Mouse (Mus musculus) CH12.LX (cell line): ENCODE measurements around the gene Sorcs1. TPM values are rescaled to one million over a fixed set of nuclear protein-coding genes. Genes with fewer than 3 reads are reported as not detected.

Experiments
- DNase-seq: peaks from one replicate; pipeline ENCODE4 v3.0.0-alpha.2; 2013; ENCODE audit errors: extremely low read depth
- H3K27ac ChIP-seq: 2 replicates; pipeline ENCODE4 v1.5.1; 2012; ENCODE audit warnings: low read depth, mild to moderate bottlenecking, control low read depth, moderate library complexity; ENCODE audit not compliant: insufficient read depth
- H3K27me3 ChIP-seq: replicated peaks from 2 replicates; pipeline ENCODE3; 2012; ENCODE audit warnings: inconsistent platforms
- H3K36me3 ChIP-seq, 2 experiments: replicated peaks in 1 of 2; 2 replicates each; pipeline versions ENCODE3 to v1.6.1; 2012; ENCODE audit warnings: inconsistent platforms in 1 of 2, low read length in 1 of 2, mild to moderate bottlenecking in 1 of 2, mixed read lengths in 1 of 2, moderate library complexity in 1 of 2; ENCODE audit not compliant: control insufficient read depth in 1 of 2, insufficient read depth in 1 of 2
- H3K4me1 ChIP-seq, 2 experiments: 2 replicates each; pipeline ENCODE4 v1.6.1; 2012; ENCODE audit warnings: inconsistent platforms in 1 of 2, moderate library complexity in 1 of 2; ENCODE audit not compliant: insufficient read depth in 2 of 2, control insufficient read depth in 1 of 2
- H3K4me2 ChIP-seq: 2 replicates; pipeline ENCODE4 v1.6.1; 2012; ENCODE audit warnings: low read depth, mild to moderate bottlenecking, control low read depth; ENCODE audit not compliant: poor library complexity, insufficient read depth, severe bottlenecking
- H3K4me3 ChIP-seq, 3 experiments: fragments of 150-350 bp in 1 of 3; sonication (generic) in 1 of 3; replicated peaks in 1 of 3; 2 replicates each; pipeline versions ENCODE3 to v1.5.1; 2011 to 2012; ENCODE audit warnings: low read depth in 2 of 3, low read length in 2 of 3, mild to moderate bottlenecking in 2 of 3, moderate library complexity in 2 of 3, control low read depth in 1 of 3, improper control_type of control experiment in 1 of 3, inconsistent platforms in 1 of 3, mixed read lengths in 1 of 3; ENCODE audit not compliant: poor library complexity in 1 of 3
- H3K79me2 ChIP-seq: replicated peaks from 2 replicates; pipeline ENCODE4 v1.6.1; 2012; ENCODE audit warnings: mild to moderate bottlenecking, moderate library complexity; ENCODE audit not compliant: control insufficient read depth, poor library complexity, insufficient read depth, severe bottlenecking; ENCODE audit errors: extremely low read depth
- H3K9ac ChIP-seq: 2 replicates; pipeline ENCODE4 v1.6.1; 2012; ENCODE audit warnings: low read depth, mild to moderate bottlenecking, control low read depth, moderate library complexity; ENCODE audit not compliant: insufficient read depth
- H3K9me3 ChIP-seq: replicated peaks from 2 replicates; pipeline ENCODE3; 2012; ENCODE audit warnings: low read length, inconsistent platforms, mixed read lengths
- BHLHE40 ChIP-seq: IDR thresholded peaks from 2 replicates; pipeline ENCODE4 v1.6.1; 2011; ENCODE audit warnings: mild to moderate bottlenecking, low read depth, low read length, improper control_type of control experiment
- CHD1 ChIP-seq: IDR thresholded peaks from 2 replicates; pipeline ENCODE4 v1.6.1; 2012; ENCODE audit warnings: low read depth, low read length, improper control_type of control experiment, inconsistent platforms
- CHD2 ChIP-seq: IDR thresholded peaks from 2 replicates; pipeline ENCODE4 v1.6.1; 2011; ENCODE audit warnings: low read length, improper control_type of control experiment
- CTCF ChIP-seq, 2 experiments: IDR thresholded peaks in 1 of 2; conservative IDR thresholded peaks in 1 of 2; 2 replicates each; pipeline ENCODE4 v1.5.1; 2011 to 2012; ENCODE audit warnings: low read depth in 2 of 2, low read length in 2 of 2, improper control_type of control experiment in 1 of 2, inconsistent platforms in 1 of 2, mild to moderate bottlenecking in 1 of 2, moderate library complexity in 1 of 2
- ETS1 ChIP-seq: conservative IDR thresholded peaks from 2 replicates; pipeline ENCODE4 v1.6.1; 2012; ENCODE audit warnings: low read depth, mild to moderate bottlenecking, inconsistent platforms, low read length, improper control_type of control experiment, moderate library complexity
- IRF4 ChIP-seq: IDR thresholded peaks from 2 replicates; pipeline ENCODE4 v1.6.1; 2014; ENCODE audit warnings: low read depth, mild to moderate bottlenecking, inconsistent platforms, low read length, improper control_type of control experiment
- JUN ChIP-seq: IDR thresholded peaks from 2 replicates; pipeline ENCODE4 v1.6.1; 2011; ENCODE audit warnings: low read depth, mild to moderate bottlenecking, low read length, improper control_type of control experiment, moderate library complexity; ENCODE audit not compliant: insufficient read depth
- JUND ChIP-seq: conservative IDR thresholded peaks from 2 replicates; pipeline ENCODE4 v1.6.1; 2011; ENCODE audit warnings: low read depth, low read length, improper control_type of control experiment
- MAFK ChIP-seq: IDR thresholded peaks from 2 replicates; pipeline ENCODE4 v1.6.1; 2011; ENCODE audit warnings: low read length, improper control_type of control experiment; ENCODE audit not compliant: insufficient replicate concordance
- MYC ChIP-seq: IDR thresholded peaks from 2 replicates; pipeline ENCODE4 v1.6.1; 2011; ENCODE audit warnings: low read depth, mild to moderate bottlenecking, improper control_type of control experiment, low read length
- NRF1 ChIP-seq: IDR thresholded peaks from 2 replicates; pipeline ENCODE4 v1.6.1; 2014; ENCODE audit warnings: low read depth, mild to moderate bottlenecking, inconsistent platforms, low read length, improper control_type of control experiment, moderate library complexity
- POLR2AphosphoS2 ChIP-seq: IDR thresholded peaks from 2 replicates; pipeline ENCODE4 v1.6.1; 2011; ENCODE audit warnings: low read depth, low read length, improper control_type of control experiment
- RAD21 ChIP-seq: IDR thresholded peaks from 2 replicates; pipeline ENCODE4 v1.6.1; 2011; ENCODE audit warnings: low read depth, mild to moderate bottlenecking, low read length, improper control_type of control experiment, moderate library complexity
- TBP ChIP-seq: conservative IDR thresholded peaks from 2 replicates; pipeline ENCODE4 v1.6.1; 2011; ENCODE audit warnings: low read depth, low read length, improper control_type of control experiment
- TCF12 ChIP-seq: IDR thresholded peaks from 2 replicates; pipeline ENCODE4 v1.6.1; 2014; ENCODE audit warnings: low read depth, mild to moderate bottlenecking, inconsistent platforms, low read length, improper control_type of control experiment
- USF2 ChIP-seq: conservative IDR thresholded peaks from 2 replicates; pipeline ENCODE4 v1.6.1; 2011; ENCODE audit warnings: low read depth, low read length, improper control_type of control experiment
- ZC3H11A ChIP-seq: IDR thresholded peaks from 2 replicates; pipeline ENCODE4 v1.6.1; 2012; ENCODE audit warnings: low read depth, mild to moderate bottlenecking, inconsistent platforms, low read length, improper control_type of control experiment
- ZKSCAN1 ChIP-seq: IDR thresholded peaks from 2 replicates; pipeline ENCODE4 v1.6.1; 2012; ENCODE audit warnings: low read depth, inconsistent platforms, low read length, improper control_type of control experiment, borderline replicate concordance
- ZMIZ1 ChIP-seq: IDR thresholded peaks from 2 replicates; pipeline ENCODE4 v1.6.1; 2012; ENCODE audit warnings: low read depth, mild to moderate bottlenecking, inconsistent platforms, low read length, improper control_type of control experiment
- ZNF384 ChIP-seq: IDR thresholded peaks from 2 replicates; pipeline ENCODE4 v1.6.1; 2012; ENCODE audit warnings: low read depth, low read length, improper control_type of control experiment, inconsistent platforms
- dilution Hi-C: fragments of 300-500 bp; cut with MboI; formaldehyde crosslinking; loops from 2 replicates; pipeline ENCODE4 v1.14.3; 2020; ENCODE audit warnings: low sequenced_read_pairs; ENCODE audit not compliant: extremely low pct_unique_long_range_greater_than_20kb, extremely low pct_ligation_motif_present
- in situ Hi-C: fragments of 300-500 bp; cut with MboI; formaldehyde crosslinking; loops from 3 replicates; pipeline ENCODE4 v1.14.3; 2019; ENCODE audit warnings: low sequenced_read_pairs, low pct_ligation_motif_present, low pct_unique_long_range_greater_than_20kb, mixed read lengths
- polyA plus RNA-seq: library from polyadenylated mRNA; unstranded; fragments of >175 nt; gene quantifications from 2 replicates; pipeline ENCODE4 v1.2.1, GENCODE M21; 2012; ENCODE audit warnings: low read depth; ENCODE audit not compliant: insufficient read length
- total RNA-seq, 2 experiments: library from RNA; depleted of rRNA; stranded (reverse); fragments of 300-350 nt in 1 of 2; fragments of >200 nt in 1 of 2; gene quantifications; 2 replicates each; pipeline ENCODE4 v1.2.3; 2012 to 2014

The Sorcs1 gene
- total and polyA plus RNA-seq, 3 experiments: 0.08 TPM; not detected in 2

- no peaks in the 10 kb centered on the region for H3K4me1 ChIP-seq
- H3K9me3 ChIP-seq: peaks cover 44% of the 10 kb centered on the region
- in situ Hi-C loops: no loop called here
- no peaks in the 10 kb centered on the region for H3K27me3 ChIP-seq
- no peak overlapping the region for H3K9ac ChIP-seq
- no peaks in the 10 kb centered on the region for H3K79me2 ChIP-seq
- no peak overlapping the region for H3K4me3 ChIP-seq
- DNase-seq: no peak
- dilution Hi-C loops: no loop called here
- no peaks in the 10 kb centered on the region for H3K36me3 ChIP-seq
- H3K4me2 ChIP-seq: no peak overlapping the region
- H3K27ac ChIP-seq: no peak overlapping the region
- TF ChIP-seq MYC (no peak), NRF1 (no peak)
Measured at GRCm38 (mm10) chr19:50327804-50328203, 350.6 kb downstream of the Sorcs1 start.

GRCm38 (mm10) chr19:50326151-50326550 lies 352.3 kb downstream of the Sorcs1 start:
- Histone ChIP-seq H3K79me2 (no peaks in the 10 kb centered on the region), H3K4me3 (no peak overlapping the region), H3K4me1 (no peaks in the 10 kb centered on the region), H3K27ac (no peak overlapping the region), H3K9me3 (peaks cover 52% of the 10 kb centered on the region), H3K36me3 (no peaks in the 10 kb centered on the region), H3K27me3 (no peaks in the 10 kb centered on the region), H3K4me2 (no peak overlapping the region), H3K9ac (no peak overlapping the region)
- DNase-seq: no peak
- TF ChIP-seq NRF1: no peak
- TF ChIP-seq TBP: no peak
- no peak for TF ChIP-seq MAFK
- no peak for TF ChIP-seq ZNF384
- no peak for TF ChIP-seq BHLHE40
- no peak for TF ChIP-seq JUN
- TF ChIP-seq CHD2: no peak
- TF ChIP-seq ETS1: no peak
- no peak for TF ChIP-seq JUND
- TF ChIP-seq POLR2AphosphoS2: no peak
- no peak for TF ChIP-seq CHD1
- TF ChIP-seq ZMIZ1: no peak
- TF ChIP-seq ZC3H11A: no peak
- TF ChIP-seq IRF4: no peak
- in situ Hi-C loops: no loop called here
- dilution Hi-C loops: no loop called here

- dilution Hi-C loops: no loop called here
- no peaks in the 10 kb centered on the region for H3K4me1 ChIP-seq
- peaks cover 55% of the 10 kb centered on the region for H3K9me3 ChIP-seq
- H3K27me3 ChIP-seq: no peaks in the 10 kb centered on the region
- H3K79me2 ChIP-seq: no peaks in the 10 kb centered on the region
- TF ChIP-seq CTCF (conservative IDR thresholded peaks at IDR 0.05 in 1 of 2, IDR thresholded peaks at IDR 0.05 in 1 of 2; ENCODE audit: low read depth in 2 of 2, low read length in 2 of 2) (no peak), ZMIZ1 (no peak), USF2 (no peak), ZKSCAN1 (no peak), TBP (no peak), TCF12 (no peak), RAD21 (no peak)
- in situ Hi-C loops: no loop called here
- no peak overlapping the region for H3K27ac ChIP-seq
- H3K4me3 ChIP-seq: no peak overlapping the region
- DNase-seq: no peak
- no peak overlapping the region for H3K4me2 ChIP-seq
- H3K36me3 ChIP-seq: no peaks in the 10 kb centered on the region
- no peak overlapping the region for H3K9ac ChIP-seq
Measured at GRCm38 (mm10) chr19:50325686-50326085, 352.8 kb downstream of the Sorcs1 start.
